In the genomic region with DNA sequence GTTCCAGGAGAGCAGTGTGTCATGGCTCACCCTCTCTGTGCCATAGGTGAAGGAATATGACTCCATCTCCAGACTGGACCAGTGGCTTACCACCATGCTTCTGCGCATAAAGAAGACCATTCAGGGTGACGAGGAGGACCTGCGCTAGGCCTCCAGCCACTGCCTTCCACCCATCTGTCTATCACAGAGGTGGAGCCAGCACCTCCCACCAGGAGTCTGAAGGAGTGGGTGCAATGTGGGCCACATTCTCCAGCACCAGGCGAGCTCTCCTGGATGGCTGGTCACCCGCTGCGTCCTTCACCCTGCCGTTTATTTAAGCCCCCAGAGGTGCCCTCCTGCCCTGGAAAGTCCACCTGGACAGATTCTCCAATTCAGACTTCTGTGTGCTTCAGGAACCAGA, we compare ENCODE assay signal across 18 mouse cellular contexts. TPM values are rescaled to one million over a fixed set of nuclear protein-coding genes. Genes with fewer than 3 reads are reported as not detected.
"Had no signal": no experiment of that assay in that cellular context is flagged by ENCODE, and none has a peak within 500 bp of the region (broad histone marks: within the 10 kb centered on the region; RNA-seq: fewer than 3 reads in every experiment).

No protein-coding gene starts in this region.

- DNase-seq: lung, adult 18-20 months; lung, embryonic 14.5 days; lung, postnatal 10 days; thymus, adult 2 months; thymus, postnatal 25 days; thymus, postnatal 4 days had no signal

- ATAC-seq: midbrain, embryonic 13.5 days; midbrain, embryonic 15.5 days had no signal

- H3K27ac ChIP-seq: macrophage; midbrain, embryonic 13.5 days; midbrain, embryonic 15.5 days; neural tube, embryonic 12.5 days; stomach, embryonic 15.5 days; stomach, postnatal 0 days had no signal

- H3K4me3 ChIP-seq: megakaryocyte, embryonic 14.5 days; midbrain, embryonic 13.5 days; midbrain, embryonic 15.5 days; neural tube, embryonic 12.5 days; stomach, embryonic 15.5 days had no signal

RNA-seq across cellular contexts. Expression of a gene that starts 13.2 kb away (rescaled TPM):
- total RNA-seq: megakaryocyte progenitor cell, adult 5-6 weeks; monocyte, adult 5-6 weeks; neutrophil, adult 5-6 weeks had no signal
- polyA plus RNA-seq: macrophage had no signal

RNA-seq across cellular contexts. Expression of a gene that starts 54.8 kb away (rescaled TPM):
- total RNA-seq: monocyte, adult 5-6 weeks had no signal
- polyA plus RNA-seq: liver, embryonic 16.5 days; lung, embryonic 14.5 days; macrophage; midbrain, embryonic 11.5 days; midbrain, embryonic 13.5 days had no signal

RNA-seq across cellular contexts. Expression of a gene that starts 58.5 kb away (rescaled TPM):
- total RNA-seq: megakaryocyte progenitor cell, adult 5-6 weeks had no signal
